ENCODE assay signal across 12 mouse cellular contexts in genomic region chr16:7282257-7282656, GRCm38 (mm10).
A peak's percentile ranks its signal among the peaks of the same experiment; 100 is the strongest.
DNase-seq lines count a peak whose midpoint lies in the region; ATAC-seq and TF ChIP-seq lines count a peak whose summit lies in the region.
"Had no signal": no experiment of that assay in that cellular context is flagged by ENCODE, and none has a peak within 500 bp of the region (broad histone marks: within the 10 kb centered on the region; RNA-seq: fewer than 3 reads in every experiment).

No protein-coding gene starts in this region.

- no peak overlapping the region for H3K4me3 ChIP-seq in forebrain, embryonic 16.5 days (replicated peaks; ENCODE audit: low read length)
- H3K4me3 ChIP-seq in forebrain, embryonic 11.5 days (ENCODE audit: low read depth, low read length) = no peak overlapping the region
- no peak overlapping the region for H3K4me3 ChIP-seq in midbrain, embryonic 16.5 days (ENCODE audit: low read depth, low read length)
- no peak overlapping the region for H3K4me3 ChIP-seq in liver, postnatal 0 days (ENCODE audit: low read depth, low read length)
- H3K4me3 ChIP-seq: neural tube, embryonic 13.5 days had no signal

- intact Hi-C loops in left cerebral cortex, postnatal 10 days (cut with DNase I) = no loop called here

- no peak for TF ChIP-seq CTCF in liver, postnatal 0 days (IDR thresholded peaks at IDR 0.05; ENCODE audit: low read depth)

- H3K36me3 ChIP-seq in forebrain, embryonic 16.5 days (ENCODE audit: control insufficient read depth, insufficient read depth) = no peaks in the 10 kb centered on the region
- H3K36me3 ChIP-seq in forebrain, embryonic 11.5 days (ENCODE audit: control insufficient read depth, insufficient read depth, low read length) = no peaks in the 10 kb centered on the region
- H3K36me3 ChIP-seq in midbrain, embryonic 16.5 days (ENCODE audit: control insufficient read depth, insufficient read depth, low read length) = no peaks in the 10 kb centered on the region
- H3K36me3 ChIP-seq in liver, postnatal 0 days (replicated peaks; ENCODE audit: insufficient read depth, low read length) = no peaks in the 10 kb centered on the region

- ATAC-seq in forebrain, embryonic 16.5 days = no peak
- no peak for ATAC-seq in forebrain, embryonic 11.5 days (replicated peaks; ENCODE audit: low FRiP score)
- ATAC-seq in midbrain, embryonic 16.5 days = no peak
- no peak for ATAC-seq in liver, postnatal 0 days
- no peak for ATAC-seq in erythroid progenitor cell, adult 5-6 weeks (replicated peaks; ENCODE audit: low FRiP score, poor library complexity, severe bottlenecking)
- ATAC-seq: inflammation-experienced regulatory T-cells, adult 6 months had no signal

- no peaks in the 10 kb centered on the region for H3K9me3 ChIP-seq in forebrain, embryonic 16.5 days (ENCODE audit: control insufficient read depth, low read length)
- H3K9me3 ChIP-seq in forebrain, embryonic 11.5 days (ENCODE audit: control insufficient read depth, low read length) = no peaks in the 10 kb centered on the region
- no peaks in the 10 kb centered on the region for H3K9me3 ChIP-seq in midbrain, embryonic 16.5 days (replicated peaks; ENCODE audit: control insufficient read depth, low read length, poor library complexity, severe bottlenecking)
- H3K9me3 ChIP-seq in liver, postnatal 0 days (ENCODE audit: low read length) = no peaks in the 10 kb centered on the region
- H3K9me3 ChIP-seq: neural tube, embryonic 13.5 days had no signal

- peak overlapping the region; percentile 18; the same call in 1 of the 2 replicates for H3K27ac ChIP-seq in forebrain, embryonic 16.5 days (ENCODE audit: low read length)
- H3K27ac ChIP-seq in forebrain, embryonic 11.5 days (ENCODE audit: low read depth, low read length) = no peak overlapping the region
- H3K27ac ChIP-seq in midbrain, embryonic 16.5 days (ENCODE audit: low read length) = no peak overlapping the region
- no peak overlapping the region for H3K27ac ChIP-seq in liver, postnatal 0 days (ENCODE audit: low read depth)
- H3K27ac ChIP-seq: liver, embryonic 14.5 days; neural tube, embryonic 13.5 days had no signal

- no peak for TF ChIP-seq EP300 in liver, postnatal 0 days (IDR thresholded peaks at IDR 0.05; ENCODE audit: low read depth)

- DNase-seq in forebrain, embryonic 11.5 days (ENCODE audit: low spot score) = no peak
- DNase-seq in adipocyte (ENCODE audit: low spot score) = peak; percentile 27
- peak; percentile 31 to 40 for DNase-seq in frontal cortex, postnatal 25 days (ENCODE audit: low spot score in 2 of 2)
- DNase-seq in left cerebral cortex, postnatal 10 days (ENCODE audit: extremely low spot score in 1 of 2, low spot score in 2 of 2) = peak; percentile 33 to 64
- no peak for DNase-seq in liver, postnatal 0 days

- H3K4me1 ChIP-seq in forebrain, embryonic 16.5 days (replicated peaks; ENCODE audit: control insufficient read depth, insufficient read depth, low read length) = peaks cover 5% of the 10 kb centered on the region; the same call in 1 of the 2 replicates
- H3K4me1 ChIP-seq in forebrain, embryonic 11.5 days (replicated peaks; ENCODE audit: control insufficient read depth, insufficient read depth, low read length) = no peaks in the 10 kb centered on the region
- no peaks in the 10 kb centered on the region for H3K4me1 ChIP-seq in midbrain, embryonic 16.5 days (ENCODE audit: control insufficient read depth, insufficient read depth, low read length)
- H3K4me1 ChIP-seq in liver, postnatal 0 days (ENCODE audit: insufficient read depth) = no peaks in the 10 kb centered on the region

- 50% methylated on average over 7 of the region's 7 CpGs for WGBS in forebrain, embryonic 16.5 days
- 91% methylated on average over 7 of the region's 7 CpGs for WGBS in forebrain, embryonic 11.5 days
- 93% methylated on average over 7 of the region's 7 CpGs for WGBS in midbrain, embryonic 16.5 days
- WGBS in liver, postnatal 0 days (ENCODE audit: insufficient replicate concordance) = 79% methylated on average over 7 of the region's 7 CpGs

- no peaks in the 10 kb centered on the region for H3K27me3 ChIP-seq in forebrain, embryonic 16.5 days (replicated peaks; ENCODE audit: control insufficient read depth, insufficient read depth, low read length)
- H3K27me3 ChIP-seq in forebrain, embryonic 11.5 days (ENCODE audit: control insufficient read depth, insufficient read depth, low read length) = no peaks in the 10 kb centered on the region
- no peaks in the 10 kb centered on the region for H3K27me3 ChIP-seq in midbrain, embryonic 16.5 days (ENCODE audit: control insufficient read depth, insufficient read depth, low read depth, low read length)
- no peaks in the 10 kb centered on the region for H3K27me3 ChIP-seq in liver, postnatal 0 days (ENCODE audit: insufficient read depth, low read length)
- H3K27me3 ChIP-seq: CH12.LX; neural tube, embryonic 13.5 days had no signal

- no peak overlapping the region for H3K9ac ChIP-seq in forebrain, embryonic 16.5 days (replicated peaks; ENCODE audit: low read depth, low read length)
- no peak overlapping the region for H3K9ac ChIP-seq in forebrain, embryonic 11.5 days (ENCODE audit: low read length)
- no peak overlapping the region for H3K9ac ChIP-seq in midbrain, embryonic 16.5 days (ENCODE audit: low read depth, low read length)
- H3K9ac ChIP-seq in liver, postnatal 0 days (replicated peaks) = no peak overlapping the region
- H3K9ac ChIP-seq: liver, embryonic 14.5 days; neural tube, embryonic 13.5 days had no signal

- H3K4me2 ChIP-seq in forebrain, embryonic 16.5 days (ENCODE audit: low read length) = no peak overlapping the region
- H3K4me2 ChIP-seq in forebrain, embryonic 11.5 days (ENCODE audit: low read depth, low read length, severe bottlenecking) = no peak overlapping the region
- no peak overlapping the region for H3K4me2 ChIP-seq in midbrain, embryonic 16.5 days (ENCODE audit: low read length)
- H3K4me2 ChIP-seq in liver, postnatal 0 days (ENCODE audit: low read depth, low read length) = no peak overlapping the region
- H3K4me2 ChIP-seq: neural tube, embryonic 13.5 days had no signal

Comparison
In these comparisons a context has a peak if more than half of its experiments do, and no peak if none do; other contexts are left out.
1. DNase-seq: peak in adipocyte (single experiment), frontal cortex, postnatal 25 days (2 of 2) and left cerebral cortex, postnatal 10 days (2 of 2); none in forebrain, embryonic 11.5 days (single experiment) and liver, postnatal 0 days (single experiment).